Mouse (Mus musculus): Measurements from ENCODE around the gene Trim7.
"Not testable (repeated sequence)": the region's sequence is repeated elsewhere in the genome, so short reads cannot be mapped to it uniquely, and the experiment has no call there.

The Trim7 gene

GRCm38 (mm10) chr11:48825979-48826751 is at the start of gene Trim7, which contains the start of gene Gm12184:
TSS of gene Trim7 (plus strand) at chr11:48826140.
TSS of gene Gm12184 (minus strand) at chr11:48826655.
- DNase-seq: not testable (repeated sequence)

- DNase-seq: no peak
Observed at GRCm38 (mm10) chr11:48776664-48777063, 49.3 kb upstream of the Trim7 start.

- DNase-seq: no peak
Observed at GRCm38 (mm10) chr11:48777303-48777702, 48.6 kb upstream of the Trim7 start.

- DNase-seq: no peak
Observed at GRCm38 (mm10) chr11:48779450-48779849, 46.5 kb upstream of the Trim7 start.

- no peak for DNase-seq
Observed at GRCm38 (mm10) chr11:48782243-48782642, 43.7 kb upstream of the Trim7 start.

- no peak for DNase-seq
Observed at GRCm38 (mm10) chr11:48787455-48788211, 38.3 kb upstream of the Trim7 start.

- DNase-seq: peak; percentile 80
Observed at GRCm38 (mm10) chr11:48788311-48789089, 37.4 kb upstream of the Trim7 start.

GRCm38 (mm10) chr11:48789215-48789614 is 36.7 kb upstream of the Trim7 start:
- no peak for DNase-seq

GRCm38 (mm10) chr11:48789973-48790823 is 35.7 kb upstream of the Trim7 start:
- DNase-seq: peak; percentile 89

- no peak for DNase-seq
Observed at GRCm38 (mm10) chr11:48790946-48791345, 35.0 kb upstream of the Trim7 start.

GRCm38 (mm10) chr11:48791894-48792293 is 34.0 kb upstream of the Trim7 start:
- not testable (repeated sequence) for DNase-seq

GRCm38 (mm10) chr11:48793184-48793583 is 32.8 kb upstream of the Trim7 start:
- no peak for DNase-seq

GRCm38 (mm10) chr11:48795221-48795620 is 30.7 kb upstream of the Trim7 start:
- DNase-seq: no peak

- no peak for DNase-seq
Observed at GRCm38 (mm10) chr11:48796290-48796689, 29.6 kb upstream of the Trim7 start.

- DNase-seq: no peak
Observed at GRCm38 (mm10) chr11:48797287-48797686, 28.7 kb upstream of the Trim7 start.

- DNase-seq: no peak
Observed at GRCm38 (mm10) chr11:48798308-48798707, 27.6 kb upstream of the Trim7 start.

- no peak for DNase-seq
Observed at GRCm38 (mm10) chr11:48798984-48799920, 26.7 kb upstream of the Trim7 start.

GRCm38 (mm10) chr11:48799921-48800701 is 25.8 kb upstream of the Trim7 start, which contains the start of gene Rack1:
TSS of gene Rack1 (plus strand) at chr11:48800332.
- peak; percentile 78 for DNase-seq

- no peak for DNase-seq
Observed at GRCm38 (mm10) chr11:48801831-48802772, 23.8 kb upstream of the Trim7 start.

All from right cerebral cortex, postnatal 14 days (tissue).